Mouse (Mus musculus) testis, postnatal 10 days (tissue): ENCODE data around the gene Tpst2.

Source experiments
- DNase-seq: peaks from one replicate; pipeline ENCODE4 v3.0.0; 2021; ENCODE audit warnings: low spot score

Gene Tpst2

GRCm38 (mm10) chr5:112335473-112335872, 59.0 kb downstream of the Tpst2 start:
- peak; percentile 76 for DNase-seq

- no peak for DNase-seq
Observed at GRCm38 (mm10) chr5:112337004-112337403, 60.5 kb downstream of the Tpst2 start.

- no peak for DNase-seq
Observed at GRCm38 (mm10) chr5:112339215-112339614, 62.7 kb downstream of the Tpst2 start.

- peak; percentile 94 for DNase-seq
Observed at GRCm38 (mm10) chr5:112342463-112343204, 66.1 kb downstream of the Tpst2 start, which contains the start of the genes Srrd and Hps4. Gene Srrd (minus strand): TSS chr5:112343040. Gene Hps4 (plus strand): TSS chr5:112343083.

- no peak for DNase-seq
Observed at GRCm38 (mm10) chr5:112343205-112343595, 66.7 kb downstream of the Tpst2 start.

- DNase-seq, result no peak
Observed at GRCm38 (mm10) chr5:112344092-112344960, 67.8 kb downstream of the Tpst2 start.

- no peak for DNase-seq
Observed at GRCm38 (mm10) chr5:112346211-112346965, 69.9 kb downstream of the Tpst2 start.

GRCm38 (mm10) chr5:112349169-112349568, 72.7 kb downstream of the Tpst2 start:
- no peak for DNase-seq

GRCm38 (mm10) chr5:112355493-112355892, 79.0 kb downstream of the Tpst2 start:
- DNase-seq, result no peak

GRCm38 (mm10) chr5:112355910-112356309, 79.4 kb downstream of the Tpst2 start, which contains the start of gene Gm6583:
Gene Gm6583 (minus strand): TSS chr5:112356033.
- no peak for DNase-seq

GRCm38 (mm10) chr5:112356322-112356721, 79.8 kb downstream of the Tpst2 start:
- DNase-seq, result no peak

GRCm38 (mm10) chr5:112359520-112359919, 83.0 kb downstream of the Tpst2 start:
- DNase-seq, result no peak

- no peak for DNase-seq
Observed at GRCm38 (mm10) chr5:112360077-112360476, 83.6 kb downstream of the Tpst2 start.

- no peak for DNase-seq
Observed at GRCm38 (mm10) chr5:112364184-112364797, 87.8 kb downstream of the Tpst2 start.
